10 mouse cellular contexts compared by ENCODE assay signal in the genomic region with DNA sequence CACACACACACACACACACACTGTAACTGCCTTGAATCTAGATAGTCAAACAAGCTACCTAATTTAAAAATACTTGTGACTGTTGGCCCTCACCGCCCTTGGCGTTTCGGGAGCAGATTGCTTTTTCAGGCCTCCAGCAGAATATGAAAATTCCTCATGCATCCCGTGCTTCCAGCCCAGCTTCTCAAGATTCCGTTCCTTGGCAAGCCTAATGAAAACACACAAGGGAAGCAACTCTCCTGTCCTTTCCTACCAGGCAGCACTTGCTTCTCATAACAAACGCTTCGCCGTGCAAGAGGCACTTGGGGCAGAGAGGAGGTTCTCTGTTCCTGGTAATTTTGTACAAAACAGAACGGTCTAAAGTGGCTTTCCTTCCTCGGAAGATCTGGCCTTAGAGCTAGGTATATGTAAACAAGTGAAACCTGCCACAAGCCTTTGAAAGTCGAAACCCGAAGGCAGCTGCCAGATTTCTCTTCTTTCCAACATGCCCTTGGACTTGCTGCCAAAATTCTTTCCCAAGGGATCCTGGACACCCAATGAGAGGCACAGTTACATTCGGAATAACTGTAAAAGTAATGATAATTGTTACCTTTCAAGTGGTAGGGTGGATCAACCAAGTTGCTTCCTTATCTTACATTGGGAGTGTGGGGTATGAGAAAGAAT.
A peak's percentile ranks its signal among the peaks of the same experiment; 100 is the strongest.
DNase-seq lines count a peak whose midpoint lies in the region; ATAC-seq and TF ChIP-seq lines count a peak whose summit lies in the region.
"Had no signal": no experiment of that assay in that cellular context is flagged by ENCODE, and none has a peak within 500 bp of the region (broad histone marks: within the 10 kb centered on the region; RNA-seq: fewer than 3 reads in every experiment).

No protein-coding gene starts in this region.

- TF ChIP-seq CTCF in gastrocnemius, adult 2 months (IDR thresholded peaks at IDR 0.05): no peak

- H3K4me2 ChIP-seq in embryonic facial prominence, embryonic 14.5 days (ENCODE audit: low read depth, low read length): peak overlapping the region; percentile 25; the same call in 1 of the 2 replicates
- H3K4me2 ChIP-seq in lung, embryonic 15.5 days: 0 out of 2 replicates have a peak overlapping the region, but pooled peaks have one; percentile 8
- no peak overlapping the region for H3K4me2 ChIP-seq in forebrain, embryonic 12.5 days

- no peaks in the 10 kb centered on the region for H3K36me3 ChIP-seq in embryonic facial prominence, embryonic 14.5 days (ENCODE audit: control insufficient read depth, insufficient read depth, low read length)
- no peaks in the 10 kb centered on the region for H3K36me3 ChIP-seq in lung, embryonic 15.5 days
- H3K36me3 ChIP-seq in forebrain, embryonic 12.5 days (replicated peaks): no peaks in the 10 kb centered on the region

- peaks cover 7% of the 10 kb centered on the region; the same call in 1 of the 2 replicates for H3K9me3 ChIP-seq in embryonic facial prominence, embryonic 14.5 days (ENCODE audit: control insufficient read depth, low read length)
- peaks cover 4% of the 10 kb centered on the region; the same call in 1 of the 2 replicates for H3K9me3 ChIP-seq in lung, embryonic 15.5 days
- peaks cover 6% of the 10 kb centered on the region; the same call in 1 of the 2 replicates for H3K9me3 ChIP-seq in forebrain, embryonic 12.5 days

- ATAC-seq in embryonic facial prominence, embryonic 14.5 days (ENCODE audit: low read depth): no peak; the same call in 1 of the 2 replicates
- no peak for ATAC-seq in lung, embryonic 15.5 days (ENCODE audit: borderline replicate concordance, extremely low read depth, low FRiP score, low TSS enrichment)
- no peak for ATAC-seq in forebrain, embryonic 12.5 days (ENCODE audit: low FRiP score)
- ATAC-seq: activated CD4-positive, CD25-positive, alpha-beta regulatory T cell, adult 4 months had no signal

- intact Hi-C loops in gastrocnemius, adult 2 months (cut with DNase I): loop anchor here (1.0 kb wide), 1 partner anchor 14 kb away; no protein-coding TSS in a partner anchor
- intact Hi-C loops in gastrocnemius, postnatal 14 days (cut with DNase I; ENCODE audit: low total_unique reads): no loop called here

- no peaks in the 10 kb centered on the region for H3K27me3 ChIP-seq in embryonic facial prominence, embryonic 14.5 days (replicated peaks; ENCODE audit: control insufficient read depth, insufficient read depth, low read length)
- peaks cover 6% of the 10 kb centered on the region; the same call in 1 of the 2 replicates for H3K27me3 ChIP-seq in lung, embryonic 15.5 days
- H3K27me3 ChIP-seq in forebrain, embryonic 12.5 days: no peaks in the 10 kb centered on the region
- H3K27me3 ChIP-seq: megakaryocyte, embryonic 14.5 days had no signal

- 25% methylated on average over 13 of the region's 13 CpGs for WGBS in embryonic facial prominence, embryonic 14.5 days
- WGBS in lung, embryonic 15.5 days: 20% methylated on average over 13 of the region's 13 CpGs
- WGBS in forebrain, embryonic 12.5 days: 78% methylated on average over 13 of the region's 13 CpGs

- peak overlapping the region; percentile 93 for H3K27ac ChIP-seq in gastrocnemius, adult 2 months
- peak overlapping the region; percentile 52 for H3K27ac ChIP-seq in embryonic facial prominence, embryonic 14.5 days (replicated peaks; ENCODE audit: low read depth, low read length)
- no peak overlapping the region; the same call in 1 of the 2 replicates for H3K27ac ChIP-seq in lung, embryonic 15.5 days
- H3K27ac ChIP-seq in forebrain, embryonic 12.5 days: no peak overlapping the region

- H3K4me1 ChIP-seq in embryonic facial prominence, embryonic 14.5 days (ENCODE audit: control insufficient read depth, insufficient read depth, low read length): peaks cover 20% of the 10 kb centered on the region
- peaks cover 8% of the 10 kb centered on the region; the same call in 1 of the 2 replicates for H3K4me1 ChIP-seq in lung, embryonic 15.5 days
- H3K4me1 ChIP-seq in forebrain, embryonic 12.5 days: peaks cover 4% of the 10 kb centered on the region; the same call in 1 of the 2 replicates

- peak; percentile 63 for DNase-seq in gastrocnemius, adult 2 months
- no peak for DNase-seq in gastrocnemius, postnatal 14 days
- DNase-seq in NIH3T3 (ENCODE audit: low read depth): peak; percentile 45
- peak; percentile 80 for DNase-seq in embryonic facial prominence, embryonic 14.5 days (ENCODE audit: low spot score)
- no peak for DNase-seq in urinary bladder, postnatal 25 days (ENCODE audit: low spot score)
- no peak for DNase-seq in urinary bladder, adult 2 months (ENCODE audit: low spot score)

- peak overlapping the region; percentile 55 for H3K4me3 ChIP-seq in gastrocnemius, adult 2 months
- no peak overlapping the region for H3K4me3 ChIP-seq in embryonic facial prominence, embryonic 14.5 days (ENCODE audit: low read depth, low read length)
- H3K4me3 ChIP-seq in lung, embryonic 15.5 days: no peak overlapping the region
- H3K4me3 ChIP-seq in forebrain, embryonic 12.5 days (replicated peaks): no peak overlapping the region
- H3K4me3 ChIP-seq: megakaryocyte, embryonic 14.5 days had no signal

- no peak overlapping the region for H3K9ac ChIP-seq in embryonic facial prominence, embryonic 14.5 days (ENCODE audit: low read depth, low read length)
- no peak overlapping the region for H3K9ac ChIP-seq in lung, embryonic 15.5 days
- no peak overlapping the region for H3K9ac ChIP-seq in forebrain, embryonic 12.5 days

Comparison
In these comparisons a context has a peak if more than half of its experiments do, and no peak if none do; other contexts are left out.
1. DNase-seq: peak in gastrocnemius, adult 2 months (single experiment), NIH3T3 (single experiment) and embryonic facial prominence, embryonic 14.5 days (single experiment); none in gastrocnemius, postnatal 14 days (single experiment), urinary bladder, postnatal 25 days (single experiment) and urinary bladder, adult 2 months (single experiment).
2. H3K27ac ChIP-seq: peak in gastrocnemius, adult 2 months (single experiment) and embryonic facial prominence, embryonic 14.5 days (single experiment); none in lung, embryonic 15.5 days (single experiment) and forebrain, embryonic 12.5 days (single experiment).